Mouse (Mus musculus) lung, adult 2 months (tissue): ENCODE data around the gene Ankub1.

Source experiments
- CTCF ChIP-seq: fragments of 200-500 bp; IDR thresholded peaks from 2 replicates; pipeline ENCODE4 v1.5.1; 2011; ENCODE audit warnings: mild to moderate bottlenecking, low read length, control low read depth; ENCODE audit not compliant: insufficient read depth
- POLR2A ChIP-seq: fragments of 200-500 bp; IDR thresholded peaks from 2 replicates; pipeline ENCODE4 v1.6.1; 2011; ENCODE audit warnings: low read depth, mild to moderate bottlenecking, control low read depth, low read length, borderline replicate concordance; ENCODE audit errors: extremely low read depth

DNA sequence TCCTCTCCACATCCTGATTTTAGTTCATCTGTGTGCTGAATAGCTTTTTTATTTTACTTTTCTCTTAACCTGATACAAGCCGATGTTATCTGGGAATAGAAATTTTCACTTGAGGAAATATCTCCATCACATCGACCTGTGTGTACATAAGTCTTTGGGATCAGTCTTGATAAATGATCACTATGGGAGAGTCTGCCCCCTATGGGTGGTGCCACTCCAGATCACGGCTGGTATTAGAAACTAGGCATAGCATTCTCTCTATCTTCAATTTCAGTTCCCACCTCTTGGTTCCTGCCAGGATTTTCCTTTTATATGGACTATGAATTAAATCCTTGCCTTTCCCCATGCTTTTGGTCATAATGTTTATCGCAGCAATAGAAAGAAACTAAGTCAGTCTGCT lies 72.9 kb downstream of the Ankub1 start:
- TF ChIP-seq CTCF: peak; percentile 44; the same call in 1 of the 2 replicates
- TF ChIP-seq POLR2A: no peak
